Mouse (Mus musculus): ENCODE results near the gene Irx5. TPM values are rescaled to one million over a fixed set of nuclear protein-coding genes. Genes with fewer than 3 reads are reported as not detected.

Irx5 gene
- polyA plus RNA-seq (2015; fragmentation: Nextera tagmentation; extraction: Ambion mirVana), result not detected in 2 replicates

DNA sequence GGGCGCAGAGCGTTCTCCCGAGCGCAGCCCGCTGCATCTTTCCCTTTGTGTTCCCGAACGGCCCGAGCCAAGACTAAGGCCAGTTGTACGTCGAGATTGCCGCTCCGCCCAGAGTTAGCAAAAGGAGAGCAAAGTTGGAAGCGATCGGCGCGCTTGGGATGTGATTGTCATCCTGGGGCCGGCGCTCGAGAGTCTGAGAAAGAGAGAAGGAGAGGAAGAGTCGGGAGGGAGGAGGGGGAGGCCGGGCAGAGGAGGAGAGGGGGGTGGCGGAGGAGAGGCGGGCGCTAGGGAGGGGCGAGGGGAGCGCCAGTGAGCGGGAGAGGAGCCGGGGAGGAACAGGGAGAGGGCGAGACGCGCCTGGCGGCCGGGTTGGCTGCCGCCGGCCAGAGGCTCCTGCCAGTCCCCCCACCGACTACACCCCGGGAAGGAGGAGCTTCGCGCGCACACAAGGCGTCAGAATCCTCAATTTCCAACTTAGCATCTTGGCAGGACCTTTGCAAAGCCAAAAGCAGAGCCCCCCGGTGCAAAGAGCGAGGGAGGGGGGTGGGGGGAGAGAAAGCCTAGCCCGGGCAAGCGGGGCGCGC, at the start of gene Irx5:
Gene Irx5, plus strand, starts transcription at position 228 of the 584 bp plus-strand sequence.
- Histone ChIP-seq H3K4me2 (ENCODE audit: low read depth, low read length) (peak within 1 kb of the TSS; percentile 94), H3K27ac (ENCODE audit: low read length) (no peak within 1 kb of the TSS), H3K9ac (ENCODE audit: low read depth, low read length) (no peak within 1 kb of the TSS), H3K36me3 (ENCODE audit: control insufficient read depth, insufficient read depth, low read length) (no peaks in the 10 kb centered on the region), H3K9me3 (ENCODE audit: control insufficient read depth, low read length) (no peaks in the 10 kb centered on the region), H3K27me3 (replicated peaks; ENCODE audit: control insufficient read depth, insufficient read depth, low read length) (peaks cover 74% of the 10 kb centered on the region), H3K4me1 (ENCODE audit: control insufficient read depth, insufficient read depth, low read length) (peaks cover 20% of the 10 kb centered on the region), H3K4me3 (ENCODE audit: low read length) (peak within 1 kb of the TSS; percentile 70)
- under 1% methylated on average over 46 of the region's 47 CpGs for WGBS
- ATAC-seq, result no peak

DNA sequence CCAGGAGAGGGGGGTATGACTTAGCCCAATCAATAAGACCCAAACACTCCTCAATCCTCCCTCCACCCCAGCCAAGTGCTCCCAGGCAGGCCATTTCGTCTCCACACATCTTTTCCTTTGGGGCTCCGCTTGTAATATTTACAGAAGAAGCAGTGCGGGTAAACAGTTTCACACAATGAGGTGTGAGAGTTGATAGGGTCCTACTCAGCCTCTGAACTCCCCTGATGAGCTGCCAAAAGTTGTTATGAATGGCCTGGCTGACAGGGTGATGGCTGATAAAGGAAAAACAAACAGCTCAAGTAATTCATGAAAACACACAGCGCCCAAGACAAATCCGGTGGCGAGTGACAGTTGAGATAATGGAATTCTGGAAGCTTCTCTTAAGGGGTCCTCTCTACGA, 45.2 kb upstream of the Irx5 start:
- no peak overlapping the region for H3K9ac ChIP-seq (ENCODE audit: low read depth, low read length)
- H3K4me2 ChIP-seq (ENCODE audit: low read depth, low read length), result no peak overlapping the region
- H3K4me3 ChIP-seq (ENCODE audit: low read length), result no peak overlapping the region
- H3K9me3 ChIP-seq (ENCODE audit: control insufficient read depth, low read length), result no peaks in the 10 kb centered on the region
- ATAC-seq, result no peak
- H3K27me3 ChIP-seq (replicated peaks; ENCODE audit: control insufficient read depth, insufficient read depth, low read length), result no peaks in the 10 kb centered on the region
- no peaks in the 10 kb centered on the region for H3K36me3 ChIP-seq (ENCODE audit: control insufficient read depth, insufficient read depth, low read length)
- H3K4me1 ChIP-seq (ENCODE audit: control insufficient read depth, insufficient read depth, low read length), result no peaks in the 10 kb centered on the region
- H3K27ac ChIP-seq (ENCODE audit: low read length), result no peak overlapping the region
- WGBS, result 20% methylated on average over 7 of the region's 7 CpGs

DNA sequence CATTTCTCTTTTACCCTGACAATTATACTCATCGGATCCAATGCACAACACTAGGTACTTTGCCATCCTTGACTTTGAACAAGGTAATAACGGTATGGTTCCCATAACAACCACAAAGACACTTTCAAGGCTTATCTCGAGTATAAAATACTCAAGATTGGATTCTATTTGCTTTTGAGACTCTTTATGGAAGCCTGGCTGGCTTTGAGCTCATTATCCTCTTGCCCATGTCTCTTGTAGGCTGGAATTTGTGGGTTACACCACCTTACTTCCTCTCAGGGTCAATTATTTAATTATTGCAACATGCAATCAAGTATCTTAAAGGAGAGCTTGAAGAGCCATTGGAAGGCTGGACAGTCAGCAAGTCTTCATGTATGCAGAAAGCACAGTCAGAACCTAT, 43.7 kb upstream of the Irx5 start:
- Histone ChIP-seq H3K36me3 (ENCODE audit: control insufficient read depth, insufficient read depth, low read length) (no peaks in the 10 kb centered on the region), H3K4me1 (ENCODE audit: control insufficient read depth, insufficient read depth, low read length) (no peaks in the 10 kb centered on the region), H3K4me3 (ENCODE audit: low read length) (no peak overlapping the region), H3K9me3 (ENCODE audit: control insufficient read depth, low read length) (no peaks in the 10 kb centered on the region), H3K27ac (ENCODE audit: low read length) (no peak overlapping the region), H3K4me2 (ENCODE audit: low read depth, low read length) (no peak overlapping the region), H3K9ac (ENCODE audit: low read depth, low read length) (no peak overlapping the region), H3K27me3 (replicated peaks; ENCODE audit: control insufficient read depth, insufficient read depth, low read length) (no peaks in the 10 kb centered on the region)
- ATAC-seq, result no peak
- 62% methylated on average over 3 of the region's 3 CpGs for WGBS

DNA sequence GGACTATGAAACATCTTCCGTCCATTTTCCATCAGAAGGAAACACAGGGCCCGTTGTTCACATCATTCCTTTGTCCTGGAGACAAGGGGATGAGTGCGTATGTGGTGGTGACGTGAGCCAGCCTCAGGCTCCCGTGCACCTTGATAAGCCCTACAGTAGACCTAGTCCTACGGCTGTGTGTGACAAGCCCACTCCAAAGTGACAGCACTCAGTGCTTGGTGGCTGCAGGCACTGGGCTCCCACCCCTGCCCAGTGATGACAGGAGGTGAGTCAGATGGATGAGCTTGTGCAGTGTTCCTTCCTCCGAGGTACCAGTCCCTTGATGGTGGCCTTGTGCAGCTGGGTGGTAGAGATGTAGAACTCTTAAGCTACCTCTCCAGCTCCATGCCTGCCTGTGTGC, 33.7 kb upstream of the Irx5 start:
- WGBS, result 88% methylated on average over 7 of the region's 7 CpGs
- no peaks in the 10 kb centered on the region for H3K27me3 ChIP-seq (replicated peaks; ENCODE audit: control insufficient read depth, insufficient read depth, low read length)

DNA sequence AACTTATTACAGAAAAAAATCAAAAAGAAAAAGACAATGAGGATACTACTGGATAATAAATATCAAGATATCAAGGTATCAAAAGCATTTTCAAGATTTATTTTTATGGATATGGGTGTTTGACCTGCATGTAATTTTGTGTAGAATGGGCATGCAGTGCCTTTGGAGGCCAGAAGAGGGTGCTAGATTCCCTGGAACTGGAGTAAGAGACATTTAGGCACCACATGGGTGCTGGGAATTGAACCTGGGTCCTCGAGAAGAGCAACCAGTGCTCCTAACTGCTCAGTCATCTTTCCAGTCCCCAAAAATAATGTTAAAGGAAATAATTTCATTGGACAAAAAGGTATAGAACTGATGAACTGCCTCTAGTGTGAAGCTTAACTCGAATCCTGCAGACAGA, 30.2 kb upstream of the Irx5 start:
- Histone ChIP-seq H3K9ac (ENCODE audit: low read depth, low read length) (no peak overlapping the region), H3K36me3 (ENCODE audit: control insufficient read depth, insufficient read depth, low read length) (no peaks in the 10 kb centered on the region), H3K4me1 (ENCODE audit: control insufficient read depth, insufficient read depth, low read length) (no peaks in the 10 kb centered on the region), H3K9me3 (ENCODE audit: control insufficient read depth, low read length) (no peaks in the 10 kb centered on the region), H3K27ac (ENCODE audit: low read length) (no peak overlapping the region), H3K4me2 (ENCODE audit: low read depth, low read length) (no peak overlapping the region), H3K27me3 (replicated peaks; ENCODE audit: control insufficient read depth, insufficient read depth, low read length) (no peaks in the 10 kb centered on the region), H3K4me3 (ENCODE audit: low read length) (no peak overlapping the region)
- WGBS, result 92% methylated on average over 2 of the region's 2 CpGs
- ATAC-seq, result no peak

More for the DNA sequence above, 33.7 kb upstream of the Irx5 start:
- no peak overlapping the region for H3K4me3 ChIP-seq (ENCODE audit: low read length)
- H3K4me1 ChIP-seq (ENCODE audit: control insufficient read depth, insufficient read depth, low read length), result no peaks in the 10 kb centered on the region
- no peak overlapping the region for H3K27ac ChIP-seq (ENCODE audit: low read length)
- no peak overlapping the region for H3K9ac ChIP-seq (ENCODE audit: low read depth, low read length)
- H3K9me3 ChIP-seq (ENCODE audit: control insufficient read depth, low read length), result no peaks in the 10 kb centered on the region
- no peak overlapping the region for H3K4me2 ChIP-seq (ENCODE audit: low read depth, low read length)
- no peak for ATAC-seq
- H3K36me3 ChIP-seq (ENCODE audit: control insufficient read depth, insufficient read depth, low read length), result no peaks in the 10 kb centered on the region

DNA sequence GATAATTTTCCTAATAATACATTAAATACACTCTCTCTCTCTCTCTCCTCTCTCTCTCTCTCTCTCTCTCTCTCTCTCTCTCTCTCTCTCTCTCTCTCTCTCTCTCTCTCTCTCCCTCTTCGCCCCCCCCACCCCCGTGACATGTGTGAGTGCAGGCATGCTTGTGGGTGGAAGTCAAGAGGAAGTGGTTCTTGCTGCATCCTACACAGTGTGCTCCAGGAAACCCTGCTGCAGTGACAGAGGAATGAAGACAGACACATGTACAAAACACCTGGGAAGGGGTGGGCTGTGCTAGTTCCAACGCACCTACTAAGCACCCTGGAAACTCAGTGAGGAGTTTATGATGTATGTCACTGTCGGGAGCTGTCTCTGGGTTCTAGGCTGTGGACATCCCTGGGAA, 28.2 kb upstream of the Irx5 start:
- Histone ChIP-seq H3K27me3 (replicated peaks; ENCODE audit: control insufficient read depth, insufficient read depth, low read length) (no peaks in the 10 kb centered on the region), H3K4me3 (ENCODE audit: low read length) (no peak overlapping the region), H3K4me2 (ENCODE audit: low read depth, low read length) (no peak overlapping the region), H3K9me3 (ENCODE audit: control insufficient read depth, low read length) (no peaks in the 10 kb centered on the region), H3K9ac (ENCODE audit: low read depth, low read length) (no peak overlapping the region), H3K36me3 (ENCODE audit: control insufficient read depth, insufficient read depth, low read length) (no peaks in the 10 kb centered on the region), H3K4me1 (ENCODE audit: control insufficient read depth, insufficient read depth, low read length) (no peaks in the 10 kb centered on the region), H3K27ac (ENCODE audit: low read length) (no peak overlapping the region)
- WGBS, result 72% methylated on average over 4 of the region's 4 CpGs
- ATAC-seq, result no peak

DNA sequence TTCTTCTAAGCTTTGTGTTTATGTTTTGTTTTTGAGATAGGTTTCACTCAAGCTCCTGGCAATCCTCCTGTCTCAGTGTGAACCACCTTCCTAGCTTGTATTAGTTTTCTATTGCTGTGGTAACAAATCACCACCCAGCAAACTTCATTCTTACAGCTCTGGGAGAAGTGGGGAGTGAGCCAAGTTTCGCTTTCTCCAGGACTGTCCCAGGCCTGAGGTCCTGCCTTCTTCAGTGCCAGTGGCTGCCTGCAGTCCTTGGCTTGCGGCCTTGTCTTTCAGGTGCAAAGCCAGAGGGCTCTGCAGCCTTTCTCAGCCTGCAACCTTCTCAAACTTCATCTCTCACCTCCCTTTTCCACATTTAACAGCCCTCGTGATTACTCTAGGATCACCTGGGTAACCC, 25.6 kb upstream of the Irx5 start:
- Histone ChIP-seq H3K9me3 (ENCODE audit: control insufficient read depth, low read length) (no peaks in the 10 kb centered on the region), H3K27me3 (replicated peaks; ENCODE audit: control insufficient read depth, insufficient read depth, low read length) (no peaks in the 10 kb centered on the region), H3K9ac (ENCODE audit: low read depth, low read length) (no peak overlapping the region), H3K4me3 (ENCODE audit: low read length) (no peak overlapping the region), H3K4me1 (ENCODE audit: control insufficient read depth, insufficient read depth, low read length) (no peaks in the 10 kb centered on the region), H3K27ac (ENCODE audit: low read length) (no peak overlapping the region), H3K36me3 (ENCODE audit: control insufficient read depth, insufficient read depth, low read length) (no peaks in the 10 kb centered on the region), H3K4me2 (ENCODE audit: low read depth, low read length) (no peak overlapping the region)
- no peak for ATAC-seq
- 68% methylated on average over 3 of the region's 3 CpGs for WGBS

DNA sequence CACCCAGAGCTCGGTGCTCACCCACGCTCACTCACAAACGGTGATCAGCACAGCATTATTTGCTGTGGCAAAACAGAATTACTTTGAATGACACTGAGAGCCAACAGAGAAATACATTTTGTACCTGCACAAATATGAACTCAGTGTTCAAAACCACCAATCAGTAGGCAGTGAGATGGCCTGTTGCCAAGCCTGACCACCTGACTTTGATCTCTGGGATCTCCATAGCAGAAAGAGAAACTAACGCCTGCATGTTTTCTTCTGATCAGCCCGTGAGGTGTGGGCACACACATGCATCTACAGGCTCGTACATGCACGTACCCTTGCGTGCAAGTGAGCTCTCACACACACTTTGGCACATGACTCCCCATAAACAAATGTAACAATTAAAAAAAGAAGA, 24.0 kb upstream of the Irx5 start:
- 89% methylated on average over 8 of the region's 8 CpGs for WGBS
- Histone ChIP-seq H3K4me3 (ENCODE audit: low read length) (no peak overlapping the region), H3K4me2 (ENCODE audit: low read depth, low read length) (no peak overlapping the region), H3K36me3 (ENCODE audit: control insufficient read depth, insufficient read depth, low read length) (no peaks in the 10 kb centered on the region), H3K27me3 (replicated peaks; ENCODE audit: control insufficient read depth, insufficient read depth, low read length) (no peaks in the 10 kb centered on the region), H3K4me1 (ENCODE audit: control insufficient read depth, insufficient read depth, low read length) (no peaks in the 10 kb centered on the region), H3K9ac (ENCODE audit: low read depth, low read length) (no peak overlapping the region), H3K27ac (ENCODE audit: low read length) (no peak overlapping the region), H3K9me3 (ENCODE audit: control insufficient read depth, low read length) (no peaks in the 10 kb centered on the region)
- ATAC-seq, result no peak

DNA sequence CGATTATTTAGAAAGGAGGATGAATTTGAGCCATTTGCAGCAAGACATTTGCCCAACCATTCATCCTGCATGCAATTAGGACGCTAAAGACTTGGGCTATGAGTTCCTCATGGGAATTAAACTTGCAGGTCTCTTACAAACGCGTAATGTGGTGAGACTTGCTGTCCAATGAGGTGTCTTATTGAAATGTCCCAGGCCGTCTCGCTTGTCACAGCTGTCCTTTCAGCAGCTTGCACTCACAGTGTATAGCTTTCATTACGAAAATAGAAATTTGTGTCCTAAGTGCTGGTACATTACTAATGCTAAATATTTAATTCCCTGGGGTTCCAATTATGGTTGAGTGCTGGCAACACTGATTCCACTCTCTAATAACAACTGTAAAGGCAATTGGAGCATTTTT, 22.3 kb upstream of the Irx5 start:
- H3K4me2 ChIP-seq (ENCODE audit: low read depth, low read length), result no peak overlapping the region
- ATAC-seq, result no peak
- no peaks in the 10 kb centered on the region for H3K9me3 ChIP-seq (ENCODE audit: control insufficient read depth, low read length)
- H3K9ac ChIP-seq (ENCODE audit: low read depth, low read length), result no peak overlapping the region
- H3K4me3 ChIP-seq (ENCODE audit: low read length), result no peak overlapping the region
- no peak overlapping the region for H3K27ac ChIP-seq (ENCODE audit: low read length)
- no peaks in the 10 kb centered on the region for H3K4me1 ChIP-seq (ENCODE audit: control insufficient read depth, insufficient read depth, low read length)
- no peaks in the 10 kb centered on the region for H3K27me3 ChIP-seq (replicated peaks; ENCODE audit: control insufficient read depth, insufficient read depth, low read length)
- 85% methylated on average over 7 of the region's 7 CpGs for whole genome bisulfite sequencing
- no peaks in the 10 kb centered on the region for H3K36me3 ChIP-seq (ENCODE audit: control insufficient read depth, insufficient read depth, low read length)

DNA sequence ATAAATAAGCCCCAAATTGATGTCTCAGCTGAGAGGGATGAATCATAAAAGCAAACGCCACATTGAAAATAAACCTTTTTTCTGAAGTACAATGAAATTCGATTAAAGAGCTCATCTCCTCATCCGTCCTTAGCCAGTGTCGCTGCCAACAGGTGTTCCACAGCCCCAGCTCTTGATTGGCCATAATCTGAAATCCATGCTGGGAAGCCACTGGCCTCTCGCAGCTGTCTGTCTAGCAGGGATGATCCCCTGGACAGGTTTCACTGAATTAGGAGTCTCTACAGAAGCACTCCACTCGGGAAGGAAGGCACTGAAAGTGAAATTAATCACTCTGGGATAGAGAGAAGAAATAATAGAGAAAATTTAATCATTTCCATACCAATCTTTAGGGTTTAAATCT, 21.4 kb upstream of the Irx5 start:
- H3K27me3 ChIP-seq (replicated peaks; ENCODE audit: control insufficient read depth, insufficient read depth, low read length), result no peaks in the 10 kb centered on the region
- ATAC-seq, result no peak
- H3K27ac ChIP-seq (ENCODE audit: low read length), result no peak overlapping the region
- H3K4me3 ChIP-seq (ENCODE audit: low read length), result no peak overlapping the region
- 64% methylated on average over 6 of the region's 6 CpGs for WGBS
- H3K4me2 ChIP-seq (ENCODE audit: low read depth, low read length), result no peak overlapping the region
- no peaks in the 10 kb centered on the region for H3K9me3 ChIP-seq (ENCODE audit: control insufficient read depth, low read length)
- H3K9ac ChIP-seq (ENCODE audit: low read depth, low read length), result no peak overlapping the region
- H3K36me3 ChIP-seq (ENCODE audit: control insufficient read depth, insufficient read depth, low read length), result no peaks in the 10 kb centered on the region
- H3K4me1 ChIP-seq (ENCODE audit: control insufficient read depth, insufficient read depth, low read length), result no peaks in the 10 kb centered on the region

Measured in intestine, embryonic 16.5 days (tissue).